Mouse (Mus musculus): ENCODE data around the gene Slc25a10.
A peak's percentile ranks its signal among the peaks of the same experiment; 100 is the strongest.

Gene Slc25a10

DNA sequence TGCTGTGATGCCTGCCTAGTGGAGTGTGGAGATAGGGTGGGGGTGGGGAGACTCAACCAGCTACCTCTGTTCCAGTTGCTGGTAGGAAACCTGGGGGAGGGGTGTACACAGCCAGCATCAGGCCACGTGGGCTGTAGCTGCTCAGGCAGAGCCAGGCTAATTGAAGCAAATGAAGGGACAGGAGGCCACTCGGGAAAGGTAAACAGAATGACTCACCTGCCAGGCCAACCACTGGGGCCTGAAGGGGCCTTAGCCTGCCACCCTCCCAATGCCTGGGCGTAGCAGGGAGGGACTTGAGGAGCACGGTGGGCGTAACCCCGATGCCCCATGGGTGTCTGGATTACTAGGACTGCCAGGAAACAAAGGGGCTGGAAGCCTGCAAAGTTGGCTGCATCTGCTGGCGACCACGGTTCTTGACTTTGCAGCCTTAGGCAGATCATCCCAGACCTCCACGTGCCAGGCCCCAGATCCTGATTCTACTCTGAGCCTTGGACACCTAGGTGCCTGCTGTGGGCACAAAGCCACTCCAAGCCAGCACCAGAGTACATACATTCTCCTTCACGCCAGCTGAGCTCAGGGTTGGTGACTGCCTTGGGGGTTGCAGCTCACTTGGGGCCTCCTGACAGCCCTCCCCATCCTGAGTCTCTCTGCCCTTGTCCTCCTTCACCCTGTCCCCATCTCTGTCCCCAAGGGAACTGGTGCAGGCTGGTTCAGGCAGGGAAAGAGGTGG, 47.8 kb downstream of the Slc25a10 start:
- peak; percentile 49 for DNase-seq (ENCODE audit: extremely low spot score)

DNA sequence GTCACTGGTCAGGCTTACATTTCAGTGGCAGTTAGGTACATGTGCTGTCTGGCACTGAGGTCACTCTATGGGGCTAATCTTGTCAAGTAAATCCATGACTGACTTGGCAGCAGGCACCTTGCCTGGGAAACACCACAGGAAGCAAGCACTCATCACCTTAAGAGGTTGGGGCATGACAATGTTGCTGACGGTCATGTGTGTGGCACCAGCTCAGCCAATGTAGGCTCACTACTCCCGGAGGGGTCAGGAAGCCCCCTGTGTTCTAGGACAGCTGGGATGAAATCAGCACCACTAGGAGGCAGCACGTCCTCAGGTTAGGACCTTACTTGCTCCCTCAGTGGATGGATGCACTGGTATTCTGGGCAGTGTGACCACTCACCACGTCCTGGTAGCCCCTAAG, 50.3 kb downstream of the Slc25a10 start:
- no peak for DNase-seq (ENCODE audit: extremely low spot score)

DNA sequence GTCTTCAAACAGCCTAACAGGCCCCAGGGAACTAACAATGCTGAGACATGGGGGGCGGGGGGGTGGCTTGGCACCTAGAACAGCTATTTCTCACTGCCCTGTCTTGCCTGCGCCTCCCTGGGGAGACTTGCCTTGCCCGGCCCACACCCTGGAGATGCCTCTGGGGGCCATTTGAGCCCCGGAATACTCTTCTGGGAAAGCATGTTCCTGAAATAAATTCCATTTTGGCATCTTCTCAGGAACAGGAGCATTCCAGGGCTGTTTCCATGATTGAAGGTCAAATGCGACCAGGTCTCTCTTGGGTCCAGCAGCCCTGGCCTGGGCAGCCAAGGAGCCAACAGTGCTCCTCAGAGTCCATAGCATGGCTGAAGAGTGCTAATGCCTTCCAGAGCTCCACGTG, 50.7 kb downstream of the Slc25a10 start:
- DNase-seq (ENCODE audit: extremely low spot score): no peak

DNA sequence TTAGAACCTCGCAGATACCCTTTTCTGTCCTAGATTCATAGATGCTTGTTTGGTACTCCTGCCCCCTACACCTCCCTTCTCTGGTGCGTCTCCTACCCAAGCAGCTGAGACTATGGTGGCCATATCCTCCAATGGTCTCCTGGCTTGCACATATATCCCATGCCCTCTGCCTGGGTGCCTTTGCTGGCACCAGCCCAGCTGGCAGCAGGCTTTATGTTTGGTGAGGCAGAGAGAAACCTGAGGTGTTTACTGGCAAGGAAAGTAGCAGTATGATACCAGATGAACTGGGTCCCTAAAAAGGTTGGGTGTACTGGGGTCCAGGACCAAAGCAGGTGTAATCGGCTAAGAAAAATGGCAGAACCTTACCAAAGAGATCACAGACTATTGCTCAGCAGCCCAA, 54.3 kb downstream of the Slc25a10 start:
- no peak for DNase-seq (ENCODE audit: extremely low spot score)

DNA sequence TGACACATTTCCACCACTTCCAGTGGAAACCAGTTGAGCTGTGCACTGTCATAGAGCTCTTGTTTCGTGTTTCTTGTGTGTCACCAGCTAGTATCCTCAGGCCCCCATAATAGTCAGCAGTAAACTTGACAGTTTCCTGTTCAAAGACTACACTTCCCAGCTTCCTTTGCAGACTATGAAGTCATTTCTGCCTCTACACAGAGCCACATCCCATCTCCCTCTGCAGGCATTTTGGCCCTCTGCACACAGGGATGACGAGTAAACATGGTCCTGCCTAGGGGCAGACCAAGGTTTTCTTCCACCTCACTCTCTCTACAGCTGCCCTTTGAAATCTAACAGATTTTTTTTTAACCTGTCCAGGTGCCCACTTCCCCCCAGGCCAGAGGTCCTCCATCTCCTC, 55.8 kb downstream of the Slc25a10 start:
- DNase-seq (ENCODE audit: extremely low spot score): no peak

DNA sequence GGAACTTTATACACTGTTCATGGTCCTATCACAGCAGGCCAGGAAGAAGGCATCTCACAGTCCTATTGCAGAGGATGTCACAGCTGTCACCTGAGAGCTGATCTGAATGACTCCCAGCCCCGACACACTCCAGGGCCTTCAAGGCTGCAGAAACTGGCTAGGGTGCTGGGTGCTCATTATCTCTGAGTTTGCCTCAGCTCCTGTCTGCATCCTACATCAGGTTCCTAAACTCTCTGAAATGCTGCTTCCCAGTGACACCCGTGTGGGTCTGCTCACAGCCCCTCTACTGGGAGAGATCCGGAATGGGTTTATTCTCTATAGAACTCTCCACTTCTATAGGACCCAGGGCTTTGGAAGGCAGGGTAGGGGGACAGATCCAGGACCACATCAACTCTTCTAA, 56.6 kb downstream of the Slc25a10 start:
- no peak for DNase-seq (ENCODE audit: extremely low spot score)

DNA sequence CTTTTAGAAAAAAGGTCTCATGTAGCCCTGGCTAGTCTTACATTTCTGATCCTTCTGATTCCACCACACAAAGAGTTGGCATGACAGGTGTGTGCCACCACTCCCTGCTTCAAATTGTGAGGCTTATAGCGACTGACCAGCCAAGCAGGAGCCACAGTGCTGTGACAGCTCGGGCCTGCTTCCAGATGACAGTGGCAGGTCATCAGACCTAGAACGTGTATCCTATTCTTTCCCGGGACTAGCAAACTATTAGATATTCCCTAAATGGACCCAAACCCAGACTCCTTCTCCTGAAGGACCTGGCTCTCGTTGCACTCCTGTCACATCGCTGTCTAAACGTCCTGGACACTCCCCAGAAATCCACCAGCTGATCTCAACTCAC, 57.1 kb downstream of the Slc25a10 start:
- DNase-seq (ENCODE audit: extremely low spot score): no peak
